Mouse (Mus musculus) olfactory bulb, adult 2 months (tissue): ENCODE measurements around the gene Asic2.

Experiments used
- CTCF ChIP-seq: fragments of 200-500 bp; IDR thresholded peaks from 2 replicates; pipeline ENCODE4 v1.5.1; 2012; ENCODE audit warnings: low read depth, mild to moderate bottlenecking, low read length, moderate library complexity; ENCODE audit not compliant: insufficient read depth
- POLR2A ChIP-seq: fragments of 200-500 bp; IDR thresholded peaks from 2 replicates; pipeline ENCODE4 v1.6.1; 2012; ENCODE audit warnings: mild to moderate bottlenecking, low read depth, low read length, moderate library complexity; ENCODE audit not compliant: insufficient read depth

- no peak for TF ChIP-seq POLR2A
- TF ChIP-seq CTCF: no peak
Measured at GRCm38 (mm10) chr11:80903426-80903825, 1064.8 kb downstream of the Asic2 start.
